Mouse (Mus musculus) small intestine, adult 2 months (tissue): ENCODE measurements around the gene Ctnna3.

Experiments used
- CTCF ChIP-seq: fragments of 200-500 bp; IDR thresholded peaks from 2 replicates; pipeline ENCODE4 v1.5.1; 2012; ENCODE audit warnings: low read depth, mild to moderate bottlenecking, control low read depth, inconsistent platforms, low read length, moderate library complexity, mixed read lengths; ENCODE audit not compliant: insufficient replicate concordance, insufficient read length; ENCODE audit errors: extremely low read depth
- POLR2A ChIP-seq: fragments of 200-500 bp; IDR thresholded peaks from 2 replicates; pipeline ENCODE4 v1.6.1; 2012; ENCODE audit warnings: low read depth, mild to moderate bottlenecking, control low read depth, inconsistent platforms, low read length, moderate library complexity

DNA sequence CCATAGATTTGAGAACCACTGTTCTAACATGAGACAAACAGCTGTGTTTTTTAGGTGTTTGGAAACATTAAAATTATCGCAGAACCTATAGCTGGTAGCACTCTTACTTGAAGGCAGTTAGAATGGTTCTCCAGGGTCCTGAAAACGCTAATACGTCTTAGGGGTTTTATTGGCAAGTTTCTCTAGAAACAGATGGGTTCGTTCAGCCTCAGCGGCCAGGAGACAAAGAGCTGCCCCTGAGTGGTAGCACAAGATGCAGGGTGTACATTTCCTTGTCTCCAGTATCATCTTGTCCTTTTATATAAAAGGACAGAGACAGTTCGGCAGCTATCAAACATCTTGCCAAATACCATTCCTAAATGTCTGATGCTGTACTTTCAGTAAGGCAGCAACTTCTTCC lies 620.0 kb downstream of the Ctnna3 start:
- TF ChIP-seq CTCF = no peak
- TF ChIP-seq POLR2A = no peak
